Mouse (Mus musculus): ENCODE measurements around the gene Kcnma1.

DNA sequence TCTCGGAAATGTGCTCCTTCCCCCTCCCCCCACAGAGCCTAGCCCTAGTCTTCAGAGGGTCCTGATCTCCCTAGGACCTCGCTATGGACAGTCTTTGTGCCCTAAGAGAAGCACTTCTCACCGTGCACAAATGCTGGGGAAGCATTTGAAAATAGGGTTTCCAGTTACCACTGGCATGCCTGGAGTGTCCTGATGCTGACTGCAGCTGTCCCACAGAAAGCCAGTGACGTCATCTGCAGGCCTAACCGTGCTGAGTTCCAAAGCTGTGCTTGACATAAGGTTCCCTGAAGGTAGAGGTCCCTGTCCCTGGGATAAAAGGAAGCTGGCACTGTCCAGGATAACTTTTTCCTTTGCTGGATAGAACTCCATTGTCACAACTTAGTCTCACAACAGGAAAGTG is 71.1 kb downstream of the Kcnma1 start:
- no peak for TF ChIP-seq CTCF (IDR thresholded peaks at IDR 0.05; ENCODE audit: low read depth, low read length)
- TF ChIP-seq POLR2A (IDR thresholded peaks at IDR 0.05; ENCODE audit: extremely low read depth, insufficient read depth, low read length) = no peak

Measured in liver, adult 2 months (tissue).